Mouse (Mus musculus): ENCODE measurements at regions not wholly inside any gene's neighbourhood (a gene's known extent, or its start where the extent isn't known, plus 50 kb on each side); places are given as distances from the start of the nearest gene placed in this dataset.

- TF ChIP-seq CTCF (IDR thresholded peaks at IDR 0.05; ENCODE audit: borderline replicate concordance, control insufficient read depth, extremely low read depth, insufficient read depth, low read length, poor library complexity) (no peak), POLR2A (IDR thresholded peaks at IDR 0.05; ENCODE audit: control insufficient read depth, extremely low read depth, insufficient read depth, low read length, poor library complexity) (no peak)
Measured at GRCm38 (mm10) chr3:51082831-51083575, 141.2 kb upstream of the Noct start.

All from thymus, adult 2 months (tissue).